Mouse (Mus musculus): ENCODE data around the gene Pigk. TPM values are rescaled to one million over a fixed set of nuclear protein-coding genes. Genes with fewer than 3 reads are reported as not detected.

The Pigk gene
- polyA plus RNA-seq, 1 experiment = 34.4 TPM

GRCm38 (mm10) chr3:152796216-152796615 lies 82.3 kb downstream of the Pigk start:
- no peak for TF ChIP-seq POLR2A (IDR thresholded peaks at IDR 0.05; ENCODE audit: borderline replicate concordance, insufficient read depth, low read length)
- TF ChIP-seq CTCF (IDR thresholded peaks at IDR 0.05; ENCODE audit: borderline replicate concordance, insufficient read depth, low read depth, low read length) = no peak
- H3K4me3 ChIP-seq (replicated peaks; ENCODE audit: insufficient read depth, low read depth, low read length) = no peak overlapping the region
- H3K27me3 ChIP-seq (ENCODE audit: control insufficient read depth, insufficient read depth, low read length) = no peaks in the 10 kb centered on the region
- 80% methylated on average over 4 of the region's 4 CpGs for WGBS
- no peak overlapping the region for H3K27ac ChIP-seq (ENCODE audit: insufficient read depth, low read length)
- DNase-seq = no peak
- H3K4me1 ChIP-seq (ENCODE audit: control insufficient read depth, insufficient read depth, low read length) = no peaks in the 10 kb centered on the region

- H3K27ac ChIP-seq (ENCODE audit: insufficient read depth, low read length) = no peak overlapping the region
- H3K27me3 ChIP-seq (ENCODE audit: control insufficient read depth, insufficient read depth, low read length) = no peaks in the 10 kb centered on the region
- H3K4me1 ChIP-seq (ENCODE audit: control insufficient read depth, insufficient read depth, low read length) = no peaks in the 10 kb centered on the region
- WGBS = 42% methylated on average over 2 of the region's 2 CpGs
- no peak for DNase-seq
- no peak overlapping the region for H3K4me3 ChIP-seq (replicated peaks; ENCODE audit: insufficient read depth, low read depth, low read length)
- no peak for TF ChIP-seq CTCF (IDR thresholded peaks at IDR 0.05; ENCODE audit: borderline replicate concordance, insufficient read depth, low read depth, low read length)
- TF ChIP-seq POLR2A (IDR thresholded peaks at IDR 0.05; ENCODE audit: borderline replicate concordance, insufficient read depth, low read length) = no peak
These were observed 83.5 kb downstream of the Pigk start for GRCm38 (mm10) chr3:152797354-152797753.

GRCm38 (mm10) chr3:152799738-152800431 lies 86.0 kb downstream of the Pigk start:
- Histone ChIP-seq H3K27ac (ENCODE audit: insufficient read depth, low read length) (no peak overlapping the region), H3K27me3 (ENCODE audit: control insufficient read depth, insufficient read depth, low read length) (no peaks in the 10 kb centered on the region), H3K4me1 (ENCODE audit: control insufficient read depth, insufficient read depth, low read length) (no peaks in the 10 kb centered on the region), H3K4me3 (replicated peaks; ENCODE audit: insufficient read depth, low read depth, low read length) (no peak overlapping the region)
- TF ChIP-seq CTCF (IDR thresholded peaks at IDR 0.05; ENCODE audit: borderline replicate concordance, insufficient read depth, low read depth, low read length) (peak; percentile 36; the same call in 1 of the 2 replicates), POLR2A (IDR thresholded peaks at IDR 0.05; ENCODE audit: borderline replicate concordance, insufficient read depth, low read length) (no peak)
- peak; percentile 16 to 17 for DNase-seq
- WGBS = 74% methylated on average over 9 of the region's 9 CpGs

GRCm38 (mm10) chr3:152813905-152814304 lies 100.0 kb downstream of the Pigk start:
- Histone ChIP-seq H3K27me3 (ENCODE audit: control insufficient read depth, insufficient read depth, low read length) (no peaks in the 10 kb centered on the region), H3K27ac (ENCODE audit: insufficient read depth, low read length) (no peak overlapping the region), H3K4me3 (replicated peaks; ENCODE audit: insufficient read depth, low read depth, low read length) (no peak overlapping the region), H3K4me1 (ENCODE audit: control insufficient read depth, insufficient read depth, low read length) (no peaks in the 10 kb centered on the region)
- 89% methylated on average over 4 of the region's 4 CpGs for WGBS
- TF ChIP-seq CTCF (IDR thresholded peaks at IDR 0.05; ENCODE audit: borderline replicate concordance, insufficient read depth, low read depth, low read length) = no peak
- TF ChIP-seq POLR2A (IDR thresholded peaks at IDR 0.05; ENCODE audit: borderline replicate concordance, insufficient read depth, low read length) = no peak
- DNase-seq = no peak

DNA sequence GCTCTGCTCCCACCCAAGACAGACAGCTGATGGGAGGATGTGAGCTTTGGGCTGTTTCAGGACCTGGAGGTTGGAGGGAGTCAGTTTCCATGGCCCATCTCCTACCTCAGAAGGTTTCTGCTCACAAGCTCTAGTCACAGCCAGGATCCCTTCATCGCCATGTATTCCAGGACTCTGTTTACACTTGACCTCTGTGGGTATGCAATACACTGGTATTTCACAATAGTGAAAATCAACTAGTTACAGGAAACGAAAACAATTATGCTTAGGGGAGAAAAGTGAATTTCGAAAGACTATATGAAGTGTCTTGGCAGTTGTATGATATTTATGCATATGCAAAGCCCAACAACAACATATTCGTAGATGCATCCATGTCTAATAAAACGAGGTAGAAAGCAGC lies 101.2 kb downstream of the Pigk start:
- no peak for TF ChIP-seq CTCF (IDR thresholded peaks at IDR 0.05; ENCODE audit: borderline replicate concordance, insufficient read depth, low read depth, low read length)
- no peak for TF ChIP-seq POLR2A (IDR thresholded peaks at IDR 0.05; ENCODE audit: borderline replicate concordance, insufficient read depth, low read length)
- WGBS = 94% methylated on average over 5 of the region's 5 CpGs
- no peak overlapping the region for H3K4me3 ChIP-seq (replicated peaks; ENCODE audit: insufficient read depth, low read depth, low read length)
- no peak for DNase-seq
- H3K27ac ChIP-seq (ENCODE audit: insufficient read depth, low read length) = no peak overlapping the region
- no peaks in the 10 kb centered on the region for H3K27me3 ChIP-seq (ENCODE audit: control insufficient read depth, insufficient read depth, low read length)
- no peaks in the 10 kb centered on the region for H3K4me1 ChIP-seq (ENCODE audit: control insufficient read depth, insufficient read depth, low read length)

DNA sequence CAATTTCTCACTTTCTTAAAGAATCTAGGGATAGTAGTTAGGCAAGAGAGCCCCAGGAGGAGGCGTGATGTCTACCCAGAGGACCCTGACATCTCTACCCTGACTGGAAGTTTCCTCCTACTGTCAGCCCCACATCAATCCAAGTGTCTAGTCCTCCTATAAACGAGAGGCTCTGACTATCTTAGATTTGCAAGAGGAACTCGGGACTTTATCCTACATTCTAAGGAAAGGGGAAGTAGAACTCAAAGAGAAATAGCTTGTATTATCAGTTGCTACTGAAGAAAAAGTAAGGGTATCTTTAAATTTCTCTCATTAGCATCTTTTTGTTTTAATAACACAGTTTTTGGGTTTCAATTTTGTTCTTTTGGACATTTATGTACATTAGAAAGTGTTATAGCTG lies 106.5 kb downstream of the Pigk start:
- Histone ChIP-seq H3K4me3 (replicated peaks; ENCODE audit: insufficient read depth, low read depth, low read length) (no peak overlapping the region), H3K4me1 (ENCODE audit: control insufficient read depth, insufficient read depth, low read length) (no peaks in the 10 kb centered on the region), H3K27me3 (ENCODE audit: control insufficient read depth, insufficient read depth, low read length) (no peaks in the 10 kb centered on the region), H3K27ac (ENCODE audit: insufficient read depth, low read length) (no peak overlapping the region)
- WGBS = 73% methylated on average over 3 of the region's 3 CpGs
- no peak for DNase-seq
- no peak for TF ChIP-seq CTCF (IDR thresholded peaks at IDR 0.05; ENCODE audit: borderline replicate concordance, insufficient read depth, low read depth, low read length)
- TF ChIP-seq POLR2A (IDR thresholded peaks at IDR 0.05; ENCODE audit: borderline replicate concordance, insufficient read depth, low read length) = no peak

DNA sequence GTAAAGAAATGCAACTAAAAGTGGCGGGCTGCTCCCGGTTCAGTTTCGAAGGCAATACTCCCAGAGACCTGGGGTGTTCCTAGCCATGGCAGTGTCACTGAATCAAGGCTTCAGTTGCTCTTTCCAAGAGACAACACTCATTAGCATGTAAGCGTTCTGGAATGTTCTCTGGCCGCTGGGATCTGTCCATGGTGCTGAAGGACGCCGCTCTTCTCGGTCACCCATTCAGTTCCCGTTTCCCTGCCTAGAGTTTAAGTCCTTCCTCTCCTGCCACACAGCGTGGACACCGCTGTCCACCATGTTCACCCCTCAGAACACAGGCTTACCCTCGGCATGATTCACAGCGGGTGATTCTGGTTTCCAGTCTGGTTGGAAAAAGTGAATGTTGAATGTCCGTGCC lies 107.3 kb downstream of the Pigk start:
- no peaks in the 10 kb centered on the region for H3K4me1 ChIP-seq (ENCODE audit: control insufficient read depth, insufficient read depth, low read length)
- no peaks in the 10 kb centered on the region for H3K27me3 ChIP-seq (ENCODE audit: control insufficient read depth, insufficient read depth, low read length)
- no peak overlapping the region for H3K4me3 ChIP-seq (replicated peaks; ENCODE audit: insufficient read depth, low read depth, low read length)
- no peak for DNase-seq
- 54% methylated on average over 14 of the region's 14 CpGs for WGBS
- H3K27ac ChIP-seq (ENCODE audit: insufficient read depth, low read length) = no peak overlapping the region
- TF ChIP-seq CTCF (IDR thresholded peaks at IDR 0.05; ENCODE audit: borderline replicate concordance, insufficient read depth, low read depth, low read length) = no peak
- TF ChIP-seq POLR2A (IDR thresholded peaks at IDR 0.05; ENCODE audit: borderline replicate concordance, insufficient read depth, low read length) = no peak

- no peaks in the 10 kb centered on the region for H3K4me1 ChIP-seq (ENCODE audit: control insufficient read depth, insufficient read depth, low read length)
- no peak overlapping the region for H3K4me3 ChIP-seq (replicated peaks; ENCODE audit: insufficient read depth, low read depth, low read length)
- WGBS = 36% methylated on average over 3 of the region's 3 CpGs
- H3K27ac ChIP-seq (ENCODE audit: insufficient read depth, low read length) = no peak overlapping the region
- no peak for DNase-seq
- TF ChIP-seq CTCF (IDR thresholded peaks at IDR 0.05; ENCODE audit: borderline replicate concordance, insufficient read depth, low read depth, low read length) (no peak), POLR2A (IDR thresholded peaks at IDR 0.05; ENCODE audit: borderline replicate concordance, insufficient read depth, low read length) (no peak)
- H3K27me3 ChIP-seq (ENCODE audit: control insufficient read depth, insufficient read depth, low read length) = no peaks in the 10 kb centered on the region
These were observed 117.5 kb downstream of the Pigk start for GRCm38 (mm10) chr3:152831377-152831776.

Measured in cerebellum, adult 2 months (tissue).